Mouse (Mus musculus): Measurements from ENCODE around the gene Rhebl1. TPM values are rescaled to one million over a fixed set of nuclear protein-coding genes. Genes with fewer than 3 reads are reported as not detected.

Rhebl1 gene
- total and polyA plus RNA-seq, 2 experiments, result 0.37 to 1.8 TPM

DNA sequence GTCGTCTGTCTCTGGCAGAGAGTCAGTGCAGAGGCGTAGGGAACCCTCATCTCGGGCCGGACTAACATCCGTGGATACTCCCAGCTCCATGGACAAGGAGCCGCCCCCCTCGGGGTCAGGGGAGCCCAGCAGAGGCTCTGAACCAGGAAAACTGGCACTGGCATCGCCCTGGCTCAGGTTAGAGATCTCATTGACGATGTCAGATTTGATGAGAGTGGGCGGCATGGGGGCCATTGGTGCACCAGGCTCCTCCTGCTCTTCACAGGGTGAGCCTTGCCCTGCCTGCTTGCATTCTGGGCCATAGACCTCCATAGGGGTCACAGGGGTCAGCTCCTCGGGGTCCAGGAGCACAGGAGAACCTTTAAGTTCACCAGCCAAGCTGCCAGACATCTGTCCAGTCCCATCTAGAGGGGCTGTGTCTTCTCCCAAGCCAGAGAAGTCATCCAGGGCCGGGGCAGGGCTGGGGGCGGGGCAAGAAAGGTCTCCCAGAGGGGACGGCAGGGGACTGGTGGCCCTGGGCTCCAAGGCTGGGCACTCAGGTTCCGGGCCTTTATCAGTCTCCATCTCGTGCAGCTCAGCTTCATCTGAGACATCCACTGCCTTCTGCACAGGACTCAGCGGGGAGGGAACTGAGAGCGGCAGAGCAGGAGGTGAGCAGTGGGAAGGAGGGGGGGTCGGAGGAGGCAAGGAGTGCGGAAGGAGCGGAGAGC, 32.5 kb downstream of the Rhebl1 start:
- Histone ChIP-seq H3K4me3 (ENCODE audit: insufficient read depth, low read depth, low read length) (no peak overlapping the region), H3K79me2 (ENCODE audit: control insufficient read depth, insufficient read depth, low read length) (peaks cover 26% of the 10 kb centered on the region), H3K27me3 (ENCODE audit: control insufficient read depth, insufficient read depth, low read length) (no peaks in the 10 kb centered on the region), H3K4me1 (ENCODE audit: control insufficient read depth, insufficient read depth, low read length) (no peaks in the 10 kb centered on the region), H3K27ac (replicated peaks; ENCODE audit: insufficient read depth, low read depth, low read length) (no peak overlapping the region), H3K36me3 (ENCODE audit: control insufficient read depth, insufficient read depth, low read length) (peaks cover 67% of the 10 kb centered on the region), H3K9ac (ENCODE audit: low read depth, low read length) (no peak overlapping the region)
- 86% methylated on average over 21 of the region's 21 CpGs for WGBS
- no peak for DNase-seq (ENCODE audit: extremely low read depth, low read depth, low spot score)
- no peak for TF ChIP-seq CTCF (IDR thresholded peaks at IDR 0.05; ENCODE audit: low read depth, low read length)
- TF ChIP-seq POLR2A (IDR thresholded peaks at IDR 0.05; ENCODE audit: extremely low read depth, insufficient read depth, low read length), result no peak

DNA sequence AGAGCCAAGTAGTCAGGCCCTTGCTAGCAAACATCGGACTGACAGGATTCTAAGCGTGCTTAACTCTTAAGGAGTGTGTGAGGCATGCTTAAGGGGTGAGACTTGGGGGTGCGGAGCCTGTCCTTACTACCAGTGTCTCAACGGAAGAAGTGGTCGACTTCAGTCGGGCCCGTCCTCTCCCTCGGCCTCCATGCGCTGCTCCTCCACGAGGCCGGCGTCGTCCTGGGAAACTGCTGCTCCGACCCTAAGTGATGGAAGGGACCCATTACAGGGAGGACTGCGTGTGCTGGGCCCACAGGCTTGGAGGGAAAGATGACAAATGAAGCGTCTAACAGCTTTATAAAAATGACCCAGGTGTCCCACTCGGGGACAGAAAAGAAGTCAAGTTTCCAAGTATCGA, 33.4 kb downstream of the Rhebl1 start:
- H3K79me2 ChIP-seq (ENCODE audit: control insufficient read depth, insufficient read depth, low read length), result peaks cover 25% of the 10 kb centered on the region
- no peak overlapping the region for H3K4me3 ChIP-seq (ENCODE audit: insufficient read depth, low read depth, low read length)
- WGBS, result 95% methylated on average over 18 of the region's 18 CpGs
- peaks cover 60% of the 10 kb centered on the region for H3K36me3 ChIP-seq (ENCODE audit: control insufficient read depth, insufficient read depth, low read length)
- TF ChIP-seq POLR2A (IDR thresholded peaks at IDR 0.05; ENCODE audit: extremely low read depth, insufficient read depth, low read length) (no peak), CTCF (IDR thresholded peaks at IDR 0.05; ENCODE audit: low read depth, low read length) (no peak)
- H3K9ac ChIP-seq (ENCODE audit: low read depth, low read length), result no peak overlapping the region
- H3K27ac ChIP-seq (replicated peaks; ENCODE audit: insufficient read depth, low read depth, low read length), result no peak overlapping the region
- H3K27me3 ChIP-seq (ENCODE audit: control insufficient read depth, insufficient read depth, low read length), result no peaks in the 10 kb centered on the region
- H3K4me1 ChIP-seq (ENCODE audit: control insufficient read depth, insufficient read depth, low read length), result no peaks in the 10 kb centered on the region
- DNase-seq (ENCODE audit: extremely low read depth, low read depth, low spot score), result no peak

DNA sequence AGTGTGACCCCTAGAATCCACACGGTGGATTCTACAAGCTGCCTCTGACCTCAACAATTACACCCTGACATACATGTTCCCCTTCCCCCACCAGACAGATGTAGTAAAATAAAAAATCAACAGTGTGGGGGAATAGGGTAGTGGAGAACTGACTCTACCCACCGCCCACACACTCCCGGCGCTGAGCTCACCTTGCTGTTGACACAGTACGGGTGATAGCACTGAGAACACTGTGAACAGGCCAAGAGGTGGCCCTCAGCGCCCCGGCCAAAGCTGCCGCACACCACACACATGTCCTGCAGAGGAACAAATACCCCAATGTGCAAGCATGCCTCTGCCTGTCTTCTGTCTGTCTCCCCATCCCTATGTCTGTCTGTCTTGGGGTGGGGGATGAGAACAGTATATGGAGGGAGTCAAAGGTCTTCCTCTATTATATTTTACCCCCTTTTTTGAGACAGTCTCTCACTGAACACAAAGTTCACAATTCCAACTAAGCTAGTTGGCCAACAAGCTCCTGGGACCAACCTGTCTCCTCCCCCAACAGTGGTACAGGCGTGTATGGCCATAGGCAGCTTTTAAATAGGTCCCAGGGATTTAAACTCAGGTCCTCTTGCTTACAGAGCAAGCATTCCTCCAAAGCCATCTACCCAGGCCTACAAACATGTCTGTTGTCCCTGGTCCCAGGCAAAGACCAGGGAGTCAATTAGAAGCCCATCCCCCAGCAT, 34.9 kb downstream of the Rhebl1 start:
- H3K4me3 ChIP-seq (ENCODE audit: insufficient read depth, low read depth, low read length), result no peak overlapping the region
- H3K27ac ChIP-seq (replicated peaks; ENCODE audit: insufficient read depth, low read depth, low read length), result no peak overlapping the region
- H3K9ac ChIP-seq (ENCODE audit: low read depth, low read length), result no peak overlapping the region
- TF ChIP-seq POLR2A (IDR thresholded peaks at IDR 0.05; ENCODE audit: extremely low read depth, insufficient read depth, low read length) (no peak), CTCF (IDR thresholded peaks at IDR 0.05; ENCODE audit: low read depth, low read length) (no peak)
- no peak for DNase-seq (ENCODE audit: extremely low read depth, low read depth, low spot score)
- H3K36me3 ChIP-seq (ENCODE audit: control insufficient read depth, insufficient read depth, low read length), result peaks cover 59% of the 10 kb centered on the region
- no peaks in the 10 kb centered on the region for H3K4me1 ChIP-seq (ENCODE audit: control insufficient read depth, insufficient read depth, low read length)
- H3K27me3 ChIP-seq (ENCODE audit: control insufficient read depth, insufficient read depth, low read length), result no peaks in the 10 kb centered on the region
- H3K79me2 ChIP-seq (ENCODE audit: control insufficient read depth, insufficient read depth, low read length), result peaks cover 29% of the 10 kb centered on the region
- WGBS, result 56% methylated on average over 9 of the region's 9 CpGs

DNA sequence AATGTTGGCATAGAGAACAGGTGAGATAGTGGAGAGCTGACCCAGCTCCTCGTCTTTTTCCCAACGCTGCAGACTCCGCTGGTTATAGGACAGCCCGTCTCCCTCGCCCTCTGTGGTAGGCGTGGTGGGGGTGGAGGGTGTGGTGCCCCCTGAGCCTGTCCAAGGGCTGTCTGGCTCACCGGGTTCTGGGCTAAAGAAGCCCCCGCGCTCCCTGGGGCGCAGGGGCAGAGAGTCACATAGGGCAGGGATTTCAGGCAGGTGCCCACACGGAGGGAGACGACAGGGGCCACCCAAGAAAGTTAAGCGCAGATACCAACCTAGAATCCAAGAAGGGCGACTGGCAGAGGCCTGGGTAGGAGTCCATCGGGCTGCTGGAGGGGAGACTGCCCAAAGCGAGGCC, 40.1 kb downstream of the Rhebl1 start:
- TF ChIP-seq CTCF (IDR thresholded peaks at IDR 0.05; ENCODE audit: low read depth, low read length) (no peak), POLR2A (IDR thresholded peaks at IDR 0.05; ENCODE audit: extremely low read depth, insufficient read depth, low read length) (no peak)
- DNase-seq (ENCODE audit: extremely low read depth, low read depth, low spot score), result no peak
- H3K4me3 ChIP-seq (ENCODE audit: insufficient read depth, low read depth, low read length), result no peak overlapping the region
- WGBS, result 92% methylated on average over 16 of the region's 16 CpGs
- H3K27me3 ChIP-seq (ENCODE audit: control insufficient read depth, insufficient read depth, low read length), result no peaks in the 10 kb centered on the region
- H3K4me1 ChIP-seq (ENCODE audit: control insufficient read depth, insufficient read depth, low read length), result no peaks in the 10 kb centered on the region
- H3K36me3 ChIP-seq (ENCODE audit: control insufficient read depth, insufficient read depth, low read length), result peaks cover 50% of the 10 kb centered on the region
- H3K27ac ChIP-seq (replicated peaks; ENCODE audit: insufficient read depth, low read depth, low read length), result no peak overlapping the region
- peaks cover 29% of the 10 kb centered on the region for H3K79me2 ChIP-seq (ENCODE audit: control insufficient read depth, insufficient read depth, low read length)
- no peak overlapping the region for H3K9ac ChIP-seq (ENCODE audit: low read depth, low read length)

DNA sequence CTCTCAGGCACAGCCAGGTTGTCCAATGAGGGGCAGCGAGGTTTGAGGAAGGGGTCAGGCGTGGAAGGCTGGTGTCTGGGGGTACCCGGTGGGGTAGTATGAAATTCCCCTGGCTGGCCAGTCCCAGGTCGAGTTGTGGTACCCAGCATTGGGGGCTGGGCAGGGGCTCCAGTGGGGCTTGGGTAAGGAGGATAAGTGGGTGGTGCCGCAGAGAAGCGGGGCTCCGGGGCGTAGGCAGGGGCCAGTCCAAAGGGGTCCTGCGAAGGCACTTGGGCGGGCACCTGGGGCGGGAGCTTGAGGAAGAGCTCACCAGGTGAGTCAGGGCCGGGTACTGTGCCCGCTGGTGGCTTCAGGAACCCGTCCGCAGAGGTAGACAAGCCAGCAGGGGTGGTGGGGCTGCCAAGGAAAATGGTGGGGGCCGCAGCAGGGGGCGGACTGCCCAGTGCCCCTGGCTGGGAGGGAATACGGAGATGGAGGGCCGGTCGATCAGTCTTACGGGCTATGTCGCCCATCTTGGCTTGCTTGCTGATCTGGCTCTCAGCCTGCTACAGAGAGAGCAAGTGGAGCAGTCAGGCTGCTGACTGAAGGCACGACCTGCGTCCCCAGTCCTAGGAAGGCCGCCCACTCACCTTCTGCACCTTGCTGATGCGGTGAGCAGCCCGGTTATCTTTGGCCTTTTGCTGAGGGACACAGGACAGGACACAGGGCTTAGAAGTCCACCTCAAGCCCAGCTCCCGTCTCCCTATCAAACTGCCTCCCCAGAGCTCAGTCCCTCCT, 41.0 kb downstream of the Rhebl1 start:
- WGBS, result 90% methylated on average over 27 of the region's 28 CpGs
- H3K27ac ChIP-seq (replicated peaks; ENCODE audit: insufficient read depth, low read depth, low read length), result no peak overlapping the region
- TF ChIP-seq CTCF (IDR thresholded peaks at IDR 0.05; ENCODE audit: low read depth, low read length) (no peak), POLR2A (IDR thresholded peaks at IDR 0.05; ENCODE audit: extremely low read depth, insufficient read depth, low read length) (no peak)

More for the DNA sequence above, 41.0 kb downstream of the Rhebl1 start:
- Histone ChIP-seq H3K9ac (ENCODE audit: low read depth, low read length) (no peak overlapping the region), H3K4me3 (ENCODE audit: insufficient read depth, low read depth, low read length) (no peak overlapping the region), H3K79me2 (ENCODE audit: control insufficient read depth, insufficient read depth, low read length) (peaks cover 29% of the 10 kb centered on the region), H3K27me3 (ENCODE audit: control insufficient read depth, insufficient read depth, low read length) (no peaks in the 10 kb centered on the region), H3K36me3 (ENCODE audit: control insufficient read depth, insufficient read depth, low read length) (peaks cover 52% of the 10 kb centered on the region), H3K4me1 (ENCODE audit: control insufficient read depth, insufficient read depth, low read length) (no peaks in the 10 kb centered on the region)
- no peak for DNase-seq (ENCODE audit: extremely low read depth, low read depth, low spot score)

Data from liver, adult 2 months (tissue).